Mouse (Mus musculus): ENCODE data around the gene Snrpe. TPM values are rescaled to one million over a fixed set of nuclear protein-coding genes. Genes with fewer than 3 reads are reported as not detected.

The Snrpe gene
- polyA plus RNA-seq, 1 experiment from 2014 or later: 725 TPM

DNA sequence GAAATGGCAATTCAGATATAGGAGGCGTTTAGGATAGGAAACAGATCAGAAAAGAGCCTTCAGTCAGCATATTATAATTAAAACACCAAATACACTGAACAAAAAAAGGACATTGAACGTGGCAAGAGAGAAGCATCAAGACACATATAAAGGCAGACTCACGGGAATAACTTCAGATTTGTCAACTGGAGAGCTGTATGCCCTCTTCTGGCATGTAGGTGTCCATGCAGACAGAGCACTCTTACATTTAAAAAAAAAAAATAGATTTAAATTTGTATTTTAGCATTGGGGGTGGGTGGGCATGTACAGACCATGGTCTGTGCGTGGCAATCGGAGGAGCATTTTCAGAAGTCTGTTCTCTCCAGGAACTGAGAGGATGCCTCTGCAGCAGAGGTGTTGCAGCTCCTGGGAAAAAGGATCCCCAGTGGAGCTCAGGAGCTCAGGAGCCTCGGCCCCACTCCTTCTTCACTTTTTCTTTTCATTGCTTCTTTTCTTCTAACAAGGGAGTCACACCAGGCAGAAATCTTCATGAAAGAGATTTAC is 24.0 kb downstream of the Snrpe start:
- 74% methylated on average over 6 of the region's 6 CpGs for WGBS

DNA sequence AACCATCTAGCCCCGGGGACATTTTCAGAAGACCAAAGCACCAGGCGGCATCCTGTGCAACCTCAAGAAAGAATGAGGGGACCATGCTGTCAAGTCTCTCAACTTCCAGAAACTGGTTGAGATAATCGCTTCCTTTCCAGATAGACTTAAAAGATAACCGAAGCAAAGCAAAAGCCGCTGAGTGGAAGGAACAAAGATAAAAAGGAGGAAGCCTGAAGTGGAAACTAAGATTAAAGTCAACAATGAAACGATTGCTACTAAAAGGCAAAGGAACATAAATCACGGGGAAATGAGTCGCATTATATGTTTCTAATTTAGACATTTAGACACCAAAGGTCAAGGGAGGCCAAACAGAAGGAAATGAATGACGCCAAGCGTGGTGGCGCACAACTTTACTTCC is 38.8 kb downstream of the Snrpe start:
- Histone ChIP-seq H3K4me3 (ENCODE audit: low read depth, low read length) (no peak overlapping the region), H3K9ac (ENCODE audit: low read depth, low read length) (no peak overlapping the region), H3K4me1 (replicated peaks; ENCODE audit: control insufficient read depth, insufficient read depth, low read length) (no peaks in the 10 kb centered on the region), H3K4me2 (replicated peaks; ENCODE audit: low read depth, low read length) (no peak overlapping the region), H3K36me3 (ENCODE audit: control insufficient read depth, insufficient read depth, low read length) (no peaks in the 10 kb centered on the region), H3K9me3 (ENCODE audit: control insufficient read depth, low read length) (no peaks in the 10 kb centered on the region; the same call in 1 of the 2 replicates), H3K27ac (ENCODE audit: low read depth, low read length) (no peak overlapping the region), H3K27me3 (ENCODE audit: control insufficient read depth, insufficient read depth, low read length) (no peaks in the 10 kb centered on the region)
- 89% methylated on average over 11 of the region's 11 CpGs for WGBS
- no peak for ATAC-seq (ENCODE audit: low FRiP score)
- no peak for DNase-seq (ENCODE audit: low spot score)

More for the DNA sequence above, 24.0 kb downstream of the Snrpe start:
- H3K9ac ChIP-seq (ENCODE audit: low read depth, low read length): no peak overlapping the region
- no peak for ATAC-seq (ENCODE audit: low FRiP score)
- H3K4me1 ChIP-seq (replicated peaks; ENCODE audit: control insufficient read depth, insufficient read depth, low read length): no peaks in the 10 kb centered on the region
- H3K36me3 ChIP-seq (ENCODE audit: control insufficient read depth, insufficient read depth, low read length): no peaks in the 10 kb centered on the region
- DNase-seq (ENCODE audit: low spot score): no peak
- H3K9me3 ChIP-seq (ENCODE audit: control insufficient read depth, low read length): no peaks in the 10 kb centered on the region
- H3K27ac ChIP-seq (ENCODE audit: low read depth, low read length): no peak overlapping the region
- H3K27me3 ChIP-seq (ENCODE audit: control insufficient read depth, insufficient read depth, low read length): no peaks in the 10 kb centered on the region
- no peak overlapping the region for H3K4me2 ChIP-seq (replicated peaks; ENCODE audit: low read depth, low read length)
- H3K4me3 ChIP-seq (ENCODE audit: low read depth, low read length): no peak overlapping the region

Other genes starting within 250 kb of the Snrpe start
- 2.9 and 3.1 TPM in 2 replicates for gene Etnk2, start 246.7 kb downstream of the Snrpe start, polyA plus RNA-seq (2014; fragmentation: Nextera tagmentation; extraction: Ambion mirVana)
- gene Sox13, start 185.9 kb downstream of the Snrpe start, polyA plus RNA-seq (2014; fragmentation: Nextera tagmentation; extraction: Ambion mirVana): 12.5 and 15.9 TPM in 2 replicates
- gene Zbed6, start 50.6 kb upstream of the Snrpe start, polyA plus RNA-seq (2014; fragmentation: Nextera tagmentation; extraction: Ambion mirVana): not detected in 2 replicates
- 6.7 and 10.4 TPM in 2 replicates for gene Gm38394, start 51.0 kb upstream of the Snrpe start, polyA plus RNA-seq (2014; fragmentation: Nextera tagmentation; extraction: Ambion mirVana)
- 0.12 and 0.22 TPM in 2 replicates for gene Lax1, start 79.8 kb upstream of the Snrpe start, polyA plus RNA-seq (2014; fragmentation: Nextera tagmentation; extraction: Ambion mirVana)
- 8.7 and 15.3 TPM in 2 replicates for gene Atp2b4, start 190.8 kb upstream of the Snrpe start, polyA plus RNA-seq (2014; fragmentation: Nextera tagmentation; extraction: Ambion mirVana)